Mouse (Mus musculus) cerebellum, adult 9-11 months (tissue): ENCODE measurements at regions not wholly inside any gene's neighbourhood (a gene's known extent, or its start where the extent isn't known, plus 50 kb on each side); places are given as distances from the start of the nearest gene placed in this dataset.

Experiments used
- DNase-seq: peaks from one replicate; pipeline ENCODE4 v3.0.0; 2022

DNA sequence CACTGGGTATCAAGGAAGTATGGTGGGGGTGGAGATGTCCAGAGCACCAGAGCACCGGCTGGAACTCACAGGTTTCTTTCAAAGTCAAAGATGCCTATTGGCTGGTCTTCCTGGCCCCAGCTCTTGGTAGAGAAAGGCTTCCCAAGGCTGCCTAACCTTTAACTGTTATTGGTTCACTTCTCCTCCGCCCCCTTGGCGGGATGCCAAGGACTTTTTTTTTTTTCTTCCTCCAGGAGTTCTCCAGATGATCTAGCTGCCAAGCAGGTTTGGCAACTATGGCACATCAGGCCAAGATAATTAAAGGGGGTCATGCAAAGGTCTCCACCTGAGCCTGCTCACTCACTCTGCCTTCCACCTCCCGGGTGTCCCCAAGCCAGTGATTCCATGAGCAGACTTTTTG, 67.5 kb downstream of the Sc5d start:
- no peak for DNase-seq

DNA sequence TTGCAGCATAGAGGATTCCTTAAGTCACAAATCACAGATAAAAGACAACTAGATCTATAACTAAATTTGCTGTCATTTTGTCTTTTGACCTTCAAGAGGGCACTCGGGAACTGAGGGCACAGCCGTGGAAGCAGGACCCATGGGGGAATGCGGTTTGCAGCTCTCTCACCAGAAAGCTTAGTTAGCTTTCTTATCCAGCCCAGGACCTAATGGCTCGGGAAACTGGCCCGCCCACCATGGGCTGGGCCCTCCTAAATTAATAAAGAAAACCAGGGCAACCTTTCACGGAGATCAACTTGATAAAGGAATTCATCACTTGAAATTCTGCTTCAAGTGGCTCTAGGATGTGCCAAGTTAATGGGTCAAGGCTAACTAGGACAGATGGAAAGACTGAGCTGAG, 67.9 kb downstream of the Sc5d start:
- no peak for DNase-seq

DNA sequence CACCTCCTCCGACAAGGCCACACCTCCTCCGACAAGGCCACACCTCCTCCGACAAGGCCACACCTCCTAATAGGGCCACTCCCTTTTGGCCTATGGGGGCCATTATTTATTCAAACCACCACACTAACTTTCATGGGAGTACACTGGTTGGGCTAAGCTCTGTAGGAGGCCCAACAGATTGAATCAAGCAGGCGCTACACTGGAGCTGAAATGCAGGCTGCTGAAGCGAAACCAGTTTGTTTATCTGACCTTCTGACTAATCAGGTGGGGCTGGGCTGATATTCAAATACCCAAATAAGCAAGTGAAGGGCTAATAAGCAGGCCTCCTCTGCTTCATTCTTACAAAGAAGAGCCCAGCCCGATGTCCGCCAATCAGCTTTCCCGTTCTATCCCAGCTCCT, 68.4 kb downstream of the Sc5d start:
- no peak for DNase-seq

DNA sequence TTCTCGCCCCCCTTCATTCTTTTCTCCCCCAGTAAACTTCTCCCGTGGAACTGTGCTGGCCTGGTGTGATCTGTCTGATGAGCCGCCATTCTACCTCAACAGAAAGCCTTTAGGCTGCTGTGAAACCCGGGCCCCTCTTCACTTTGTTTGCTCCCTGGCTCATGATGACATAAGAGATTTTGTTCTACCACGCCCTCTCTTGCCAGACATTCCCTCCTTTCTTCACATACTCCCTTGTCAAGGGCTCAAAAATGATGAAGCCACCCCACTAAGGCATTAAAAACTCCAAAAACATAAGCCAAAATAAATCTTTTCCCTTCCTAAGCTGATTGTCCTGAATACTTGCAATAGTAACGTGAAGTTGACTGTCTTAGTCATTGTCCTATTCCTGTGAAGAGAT, 69.1 kb downstream of the Sc5d start:
- DNase-seq, result no peak

DNA sequence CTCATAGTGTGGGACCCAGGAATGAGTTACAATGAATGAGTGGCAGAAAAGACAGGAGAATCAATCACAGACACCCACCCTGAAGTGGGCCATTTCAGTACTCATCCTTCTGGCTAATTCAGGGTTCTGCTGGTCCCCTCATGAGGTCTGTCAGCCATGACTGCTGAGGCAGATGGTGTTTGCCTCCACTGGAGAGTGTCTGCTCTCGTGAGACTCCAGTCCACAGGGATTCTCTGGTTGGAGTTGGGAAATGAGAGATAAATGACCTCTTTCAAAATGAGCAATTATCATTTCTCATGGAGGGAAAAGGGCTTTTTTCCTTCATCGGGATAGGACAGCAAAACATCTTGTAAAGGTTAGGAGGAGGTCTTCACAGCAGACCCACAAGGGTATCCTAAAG, 69.9 kb downstream of the Sc5d start:
- no peak for DNase-seq

DNA sequence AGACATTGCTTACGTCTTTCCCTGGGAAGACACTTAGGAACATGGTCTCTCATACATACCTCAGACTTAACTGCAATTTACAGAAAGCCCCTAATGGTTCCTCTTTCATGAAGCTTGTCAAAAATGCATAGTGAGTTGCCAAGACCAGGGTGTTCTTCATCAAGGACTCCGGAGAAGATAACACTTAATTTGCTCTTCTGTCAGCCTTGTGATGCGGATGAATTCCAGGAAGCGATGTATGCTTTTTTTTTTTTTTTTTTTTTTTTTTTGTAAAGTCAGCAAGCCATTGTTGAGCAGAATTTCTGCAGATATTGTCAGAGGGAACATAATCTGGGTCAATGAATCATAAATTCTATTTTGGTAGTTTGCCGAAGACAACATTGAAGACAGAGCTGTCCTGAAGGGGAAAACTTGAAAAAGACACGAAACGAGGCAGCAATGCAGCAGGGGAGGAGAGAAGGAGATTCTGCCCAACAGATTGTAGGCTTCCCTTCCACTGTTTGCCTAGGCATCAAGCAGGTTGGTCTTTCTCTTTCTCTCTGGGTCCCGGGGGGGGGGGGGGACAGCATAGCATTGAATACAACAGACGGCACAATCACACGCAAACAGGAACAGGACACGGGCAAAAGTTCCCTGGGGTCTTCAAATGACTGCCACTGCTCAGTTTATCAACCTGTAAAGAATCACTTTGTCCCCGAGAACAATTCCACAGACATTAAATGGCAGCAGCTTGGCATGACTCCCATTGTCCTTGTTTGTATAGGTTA, 69.1 kb upstream of the Sorl1 start:
- no peak for DNase-seq

DNA sequence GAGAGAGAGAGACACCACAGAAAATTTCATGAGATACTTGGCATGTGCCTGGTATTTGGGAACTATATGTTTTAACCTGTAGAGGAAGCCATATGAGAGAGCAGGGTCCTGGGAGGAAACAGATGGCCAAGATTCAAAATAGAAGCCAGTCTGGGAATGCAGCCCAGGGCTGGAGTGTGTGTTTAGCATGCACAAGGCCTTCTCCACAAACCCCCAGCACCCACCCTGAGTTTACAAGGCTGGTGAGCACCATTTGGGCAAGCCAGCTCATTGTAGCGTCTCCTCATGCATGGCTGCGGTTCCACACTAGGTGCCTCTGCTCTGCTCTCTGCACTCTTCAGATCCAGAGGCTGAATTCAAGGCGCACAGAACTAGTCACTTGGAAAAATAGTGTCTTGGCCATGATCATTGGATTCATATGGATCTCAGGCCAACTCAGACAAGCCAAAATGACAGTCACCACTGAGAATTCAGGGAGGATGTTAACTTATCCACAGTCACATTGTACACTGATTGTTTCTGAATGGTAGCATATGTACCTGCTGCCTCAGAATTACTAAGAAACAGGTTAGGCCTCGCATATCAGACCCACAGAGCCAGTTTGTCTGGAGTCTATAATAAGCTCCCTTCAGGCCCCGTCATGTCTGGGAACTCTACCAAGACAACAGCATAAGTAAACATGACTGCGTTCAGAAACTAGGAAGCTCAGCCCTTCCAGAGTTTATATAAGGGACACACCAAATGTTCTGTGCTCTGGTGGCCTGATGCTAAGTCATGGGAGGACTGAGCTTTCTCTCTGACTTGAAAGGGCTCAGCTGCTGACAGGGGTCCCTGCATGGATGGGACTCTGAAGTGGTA, 63.5 kb upstream of the Sorl1 start:
- peak; percentile 86 for DNase-seq

DNA sequence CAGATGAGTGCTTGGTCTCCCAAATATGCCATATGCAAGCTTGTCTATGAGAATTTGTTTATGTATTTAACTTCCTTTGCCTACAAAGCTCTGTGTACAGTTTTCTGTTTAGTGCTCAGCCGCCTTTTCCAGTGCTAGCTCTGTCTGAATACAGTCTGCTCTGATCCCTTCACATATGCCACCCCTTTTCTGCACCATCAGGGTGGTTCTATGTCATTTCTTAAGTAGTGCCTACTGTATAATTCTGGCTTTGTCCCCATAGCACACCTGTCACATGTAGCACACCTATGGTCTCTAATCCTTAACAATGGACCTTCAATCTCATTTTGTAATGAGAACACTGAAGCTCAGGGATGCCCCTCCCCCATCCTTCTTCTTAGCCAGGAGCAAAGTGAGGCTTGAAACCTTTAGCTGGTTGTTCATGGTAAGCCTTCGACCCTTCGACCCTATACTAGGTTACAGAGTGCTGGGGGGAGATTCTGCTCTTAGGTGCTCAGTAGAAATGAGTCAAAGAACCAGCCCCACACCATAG, 60.1 kb upstream of the Sorl1 start:
- DNase-seq, result no peak

DNA sequence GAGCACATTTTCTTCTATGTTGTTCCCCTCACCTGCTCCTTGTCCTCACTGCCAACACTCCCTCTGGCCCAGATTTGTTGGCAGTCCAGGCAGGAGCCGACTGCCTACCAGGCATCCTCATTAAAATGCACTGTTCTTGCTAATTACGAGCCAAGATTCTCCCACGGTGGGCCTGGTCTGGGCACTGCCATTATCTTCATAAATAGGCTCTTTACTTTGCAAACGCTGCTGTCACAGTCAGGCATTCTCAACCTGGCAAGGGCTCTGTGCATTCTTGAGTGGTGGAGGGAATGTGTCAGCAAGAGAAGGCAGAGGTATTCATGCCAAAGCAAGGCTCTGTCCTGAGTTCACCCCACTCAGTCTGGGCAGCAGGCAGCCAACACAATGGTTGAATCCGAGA, 59.4 kb upstream of the Sorl1 start:
- DNase-seq, result peak; percentile 96

DNA sequence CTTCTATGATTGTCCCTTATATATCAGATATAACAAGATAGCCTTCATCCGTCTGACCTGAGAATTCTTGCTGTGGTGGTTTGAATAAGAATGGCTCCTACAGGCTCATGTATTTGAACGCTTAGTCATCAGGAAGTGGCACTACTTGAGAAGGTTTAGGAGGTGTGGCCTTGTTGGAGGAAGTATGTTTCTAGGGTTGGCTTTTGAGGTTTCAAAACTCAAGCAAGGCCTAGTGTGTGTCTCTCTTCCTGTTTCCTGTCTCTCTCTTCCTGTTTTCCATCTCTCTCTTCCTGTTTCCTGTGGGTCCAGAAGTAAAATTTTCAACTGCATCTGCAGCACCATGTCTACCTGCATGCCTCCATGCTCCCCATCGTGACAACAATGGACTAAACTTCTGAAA, 58.3 kb upstream of the Sorl1 start:
- no peak for DNase-seq

DNA sequence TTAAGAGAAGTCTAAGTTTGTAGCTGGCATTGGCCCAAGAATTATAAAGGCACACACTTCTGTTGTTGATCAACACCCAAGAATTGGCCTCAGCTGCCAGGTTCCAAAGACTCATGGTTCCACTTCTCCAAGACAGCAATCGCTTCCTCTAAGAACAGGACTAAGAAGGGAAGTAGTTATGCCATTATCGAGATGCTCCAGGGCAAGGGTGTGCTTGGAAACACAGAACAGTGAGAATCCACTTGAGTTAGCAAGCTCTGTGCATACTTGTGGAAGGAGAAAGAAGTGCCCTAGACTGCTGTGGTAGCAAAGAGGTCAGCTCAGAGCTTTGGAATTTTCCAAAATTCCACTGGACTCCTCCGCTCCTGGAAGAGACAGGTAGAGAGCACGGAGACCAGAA, 56.1 kb upstream of the Sorl1 start:
- no peak for DNase-seq

DNA sequence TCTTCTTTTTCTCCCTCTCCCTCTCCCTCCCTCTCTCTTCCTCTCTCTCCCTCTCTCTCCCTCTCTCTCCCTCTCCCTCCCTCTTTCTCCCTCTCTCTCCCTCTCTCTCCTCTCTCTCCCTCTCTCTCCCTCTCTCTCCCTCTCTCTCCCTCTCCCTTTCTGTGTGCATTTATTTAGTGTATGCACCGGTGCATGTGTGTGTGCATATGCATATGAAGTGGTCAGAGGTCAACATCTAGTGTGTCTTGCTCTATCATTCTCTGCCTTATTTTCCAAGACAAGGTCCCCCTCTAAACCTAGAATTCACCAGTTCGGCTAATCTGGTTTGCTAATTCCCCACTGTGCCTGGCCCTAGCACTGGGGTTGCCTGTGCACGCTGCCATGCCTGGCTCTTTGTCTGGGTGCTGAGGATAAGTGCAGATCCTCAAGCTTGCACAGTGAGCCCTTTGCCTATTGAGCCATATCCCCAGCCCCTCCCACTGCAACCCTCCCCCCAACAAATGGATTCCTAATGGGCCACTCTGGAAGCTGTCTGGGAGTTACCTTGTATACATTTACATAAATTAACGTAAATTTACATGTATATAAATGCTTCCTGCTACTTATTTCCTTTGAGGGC, 54.8 kb upstream of the Sorl1 start:
- no peak for DNase-seq

DNA sequence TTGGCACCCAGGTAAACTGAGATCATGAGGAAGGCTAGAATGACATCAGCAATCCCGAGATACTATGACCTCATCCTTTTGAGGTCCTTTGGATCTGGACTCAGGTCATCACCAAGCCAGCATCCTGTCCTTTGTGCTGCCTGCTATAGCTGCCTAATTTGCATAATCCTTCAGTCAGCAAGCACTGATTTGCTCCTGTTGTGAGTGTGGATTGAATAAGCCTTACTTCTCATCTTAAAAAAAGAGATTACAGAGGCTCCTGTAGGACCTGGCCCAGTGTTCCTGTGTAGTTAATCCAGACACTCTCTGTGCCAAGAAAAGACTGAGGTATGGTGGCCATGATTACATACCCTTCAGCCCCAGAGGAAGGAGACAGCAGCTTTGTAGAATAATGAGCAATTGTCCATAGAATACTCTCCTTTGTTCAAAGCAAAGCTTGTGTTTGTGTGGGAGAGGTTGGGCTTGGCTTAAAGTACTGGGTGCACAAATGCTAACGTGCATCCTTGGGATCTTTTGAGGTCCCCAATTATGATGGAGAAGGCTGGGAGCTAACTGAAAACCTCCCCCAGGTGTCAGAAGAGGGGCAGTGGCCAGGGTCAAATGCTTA, 50.4 kb upstream of the Sorl1 start:
- DNase-seq, result no peak
